Mouse (Mus musculus) common myeloid progenitor, adult 5-6 weeks (primary cell): ENCODE data around the gene Olfr393. TPM values are rescaled to one million over a fixed set of nuclear protein-coding genes. Genes with fewer than 3 reads are reported as not detected.

Experiments used
- ATAC-seq: replicated peaks from 2 replicates; pipeline ENCODE4 v1.8.0; 2016; ENCODE audit warnings: low read depth, mild to moderate bottlenecking, moderate TSS enrichment, inconsistent platforms; ENCODE audit not compliant: poor library complexity, severe bottlenecking
- total RNA-seq: library from RNA; stranded (forward); fragments of 200-1000, 187-1606 nt; gene quantifications from 2 replicates; pipeline ENCODE4 v1.2.3, GENCODE M21; 2017

Olfr393 gene
- not detected in 2 replicates for total RNA-seq

DNA sequence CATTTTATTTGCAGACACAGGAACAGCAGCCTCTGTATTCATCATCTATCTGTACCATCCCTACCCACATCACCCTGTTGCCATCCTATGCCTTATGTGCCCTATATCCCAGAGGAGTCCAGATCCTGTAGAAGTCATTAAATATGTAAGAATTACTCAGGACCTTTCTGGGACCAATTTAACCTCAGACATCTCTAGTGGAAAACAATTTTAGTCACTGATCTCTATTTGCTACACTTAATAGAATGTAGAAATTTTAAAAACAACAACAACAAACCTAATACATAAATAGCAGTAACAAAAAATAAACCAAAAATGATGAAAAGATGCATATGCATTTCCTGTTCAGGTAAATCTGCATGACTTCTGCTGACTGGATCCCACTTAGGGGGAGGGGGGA is at the start of gene Olfr393:
Olfr393 (minus strand) TSS at position 101 of the 400 bp plus-strand sequence.
- no peak for ATAC-seq

DNA sequence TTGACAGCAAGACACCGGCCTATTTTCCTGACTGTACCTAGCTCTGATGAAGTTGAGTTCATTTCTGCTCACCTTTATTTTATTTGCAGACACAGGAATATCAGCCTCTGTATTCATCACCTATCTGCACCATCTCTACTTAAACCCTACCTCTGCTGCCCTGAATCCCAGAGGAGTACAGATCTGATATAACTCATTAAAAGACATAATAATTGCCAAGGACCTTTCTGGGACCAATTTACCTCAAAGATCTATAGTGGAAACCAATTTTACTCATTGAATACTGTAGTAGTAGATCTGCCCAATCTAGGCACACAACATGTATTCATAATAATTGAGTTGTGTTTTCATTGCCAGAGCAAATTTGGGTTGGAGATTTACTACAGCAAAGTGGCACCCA is 39.4 kb upstream of the Olfr393 start, which contains the start of gene Olfr394:
Olfr394 (minus strand) TSS at position 101 of the 400 bp plus-strand sequence.
- no peak for ATAC-seq

DNA sequence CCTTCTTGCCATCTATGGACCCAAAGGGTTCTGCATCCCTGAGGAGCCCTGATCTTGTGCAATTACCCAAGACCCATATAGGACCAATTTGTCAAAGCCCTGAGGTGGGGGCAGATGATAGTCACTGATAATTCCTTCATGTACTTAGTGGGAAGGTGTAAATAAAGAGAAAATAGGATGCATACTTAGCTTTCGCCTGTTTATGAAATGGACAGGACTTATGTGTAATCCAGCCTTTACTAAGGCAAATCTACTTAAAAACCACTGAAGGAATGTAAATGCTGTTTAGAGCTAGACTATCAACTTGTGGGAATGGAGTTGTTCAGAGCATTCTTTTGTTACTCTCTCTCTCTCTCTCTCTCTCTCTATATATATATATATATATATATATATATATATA is 34.3 kb downstream of the Olfr393 start, which contains the start of gene Olfr392:
Olfr392 (minus strand) TSS at position 101 of the 400 bp plus-strand sequence.
- ATAC-seq, result no peak

DNA sequence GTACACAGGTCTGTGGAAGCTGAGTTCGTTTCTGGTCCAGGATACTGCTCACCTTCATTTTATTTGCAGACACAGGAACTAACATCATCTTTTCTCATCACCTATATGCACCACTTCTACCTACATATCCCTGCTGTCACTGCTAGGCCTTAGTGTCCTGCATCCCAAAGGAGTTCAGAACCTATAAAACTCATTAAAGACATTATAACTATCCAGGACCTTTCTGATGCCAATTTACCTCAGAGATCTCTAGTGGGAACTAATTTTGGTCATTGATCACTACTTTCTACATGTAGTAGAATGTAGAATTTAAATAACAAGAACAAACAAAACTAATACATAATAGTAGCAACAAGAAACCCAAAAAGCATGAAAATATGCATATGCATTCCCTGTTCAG is 48.3 kb downstream of the Olfr393 start, which contains the start of gene Olfr391-ps:
Olfr391-ps (minus strand) TSS at position 101 of the 400 bp plus-strand sequence.
- ATAC-seq, result no peak

Other genes with a start within 250 kb of the Olfr393 start
- gene Zfp735, start 162.7 kb downstream of the Olfr393 start, total RNA-seq, result not detected in 2 replicates
- not detected in 2 replicates for gene Olfr389, start 70.7 kb downstream of the Olfr393 start, total RNA-seq
- gene Olfr390, start 68.5 kb downstream of the Olfr393 start, total RNA-seq, result not detected in 2 replicates
- gene Olfr391-ps, start 48.4 kb downstream of the Olfr393 start, total RNA-seq, result not detected in 2 replicates
- gene Olfr392, start 34.4 kb downstream of the Olfr393 start, total RNA-seq, result not detected in 2 replicates
- gene Olfr394, start 39.3 kb upstream of the Olfr393 start, total RNA-seq, result not detected in 2 replicates
- gene Olfr395, start 57.8 kb upstream of the Olfr393 start, total RNA-seq, result not detected in 2 replicates
- gene Olfr23, start 85.2 kb upstream of the Olfr393 start, total RNA-seq, result not detected in 2 replicates
- not detected in 2 replicates for gene Olfr397, start 109.4 kb upstream of the Olfr393 start, total RNA-seq
- not detected in 2 replicates for gene Olfr398, start 139.0 kb upstream of the Olfr393 start, total RNA-seq
- not detected in 2 replicates for gene Olfr139, start 205.1 kb upstream of the Olfr393 start, total RNA-seq
- gene Olfr399, start 205.2 kb upstream of the Olfr393 start, total RNA-seq, result not detected in 2 replicates
- gene Zfp616, start 218.5 kb upstream of the Olfr393 start, total RNA-seq, result not detected in 2 replicates